Mouse (Mus musculus): ENCODE data around the gene Thoc7. TPM values are rescaled to one million over a fixed set of nuclear protein-coding genes. Genes with fewer than 3 reads are reported as not detected.

Thoc7 gene
- polyA plus RNA-seq, 1 experiment = 13.5 TPM

DNA sequence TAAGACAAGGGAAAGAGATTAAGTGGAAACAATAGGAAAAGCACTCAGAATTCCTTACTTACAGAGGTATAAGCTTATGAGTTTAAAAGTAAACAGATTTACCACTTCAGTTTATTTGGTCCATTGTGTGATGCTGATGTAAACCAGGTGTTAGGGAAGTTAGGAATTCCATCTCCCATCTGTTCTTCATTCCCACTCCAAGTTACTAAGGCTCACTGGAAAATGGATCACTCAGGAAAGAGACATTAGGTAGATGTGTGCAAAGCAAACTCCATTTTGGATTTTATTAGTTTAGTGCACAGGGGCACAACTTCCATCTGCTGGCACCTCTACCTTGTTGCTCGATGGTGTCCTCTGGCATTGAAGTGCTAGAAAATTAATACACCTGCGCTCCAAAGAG is 51.5 kb downstream of the Thoc7 start:
- TF ChIP-seq CTCF (IDR thresholded peaks at IDR 0.05; ENCODE audit: extremely low read depth, insufficient read length, insufficient replicate concordance, low read depth, low read length) (no peak), POLR2A (IDR thresholded peaks at IDR 0.05; ENCODE audit: low read depth, low read length) (no peak)
- WGBS = 77% methylated on average over 2 of the region's 2 CpGs
- no peak overlapping the region for H3K27ac ChIP-seq (ENCODE audit: insufficient read depth, low read depth, low read length)
- no peaks in the 10 kb centered on the region for H3K36me3 ChIP-seq (ENCODE audit: control insufficient read depth, insufficient read depth, low read length)
- H3K4me3 ChIP-seq (ENCODE audit: low read depth, low read length) = no peak overlapping the region
- no peaks in the 10 kb centered on the region for H3K27me3 ChIP-seq (ENCODE audit: control insufficient read depth, insufficient read depth, low read length)
- no peaks in the 10 kb centered on the region for H3K4me1 ChIP-seq (ENCODE audit: control insufficient read depth, insufficient read depth, insufficient read length, low read length)

DNA sequence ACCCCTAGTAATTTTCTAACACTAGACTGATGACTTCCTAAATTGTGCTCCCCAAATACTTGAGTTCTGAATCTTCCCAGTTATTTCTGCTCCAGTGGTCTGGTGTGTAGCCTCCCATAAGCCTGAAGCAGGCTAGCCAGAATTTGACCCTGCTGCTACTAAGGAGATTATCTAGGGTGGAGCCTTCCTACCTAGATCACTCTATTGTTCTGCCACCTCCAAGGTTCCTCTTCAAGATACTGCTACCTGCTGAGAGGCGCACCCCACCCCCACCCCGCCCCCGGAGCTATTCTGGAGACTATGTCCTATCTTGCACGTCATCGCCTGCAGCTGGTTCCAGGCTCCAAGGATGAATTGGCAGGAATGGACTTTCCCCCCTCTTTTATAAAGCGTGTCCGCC is 54.5 kb downstream of the Thoc7 start:
- WGBS = 60% methylated on average over 7 of the region's 7 CpGs
- TF ChIP-seq CTCF (IDR thresholded peaks at IDR 0.05; ENCODE audit: extremely low read depth, insufficient read length, insufficient replicate concordance, low read depth, low read length) = no peak
- no peak for TF ChIP-seq POLR2A (IDR thresholded peaks at IDR 0.05; ENCODE audit: low read depth, low read length)
- H3K36me3 ChIP-seq (ENCODE audit: control insufficient read depth, insufficient read depth, low read length) = no peaks in the 10 kb centered on the region
- H3K4me3 ChIP-seq (ENCODE audit: low read depth, low read length) = no peak overlapping the region
- no peak overlapping the region for H3K27ac ChIP-seq (ENCODE audit: insufficient read depth, low read depth, low read length)
- no peaks in the 10 kb centered on the region for H3K27me3 ChIP-seq (ENCODE audit: control insufficient read depth, insufficient read depth, low read length)
- H3K4me1 ChIP-seq (ENCODE audit: control insufficient read depth, insufficient read depth, insufficient read length, low read length) = no peaks in the 10 kb centered on the region

DNA sequence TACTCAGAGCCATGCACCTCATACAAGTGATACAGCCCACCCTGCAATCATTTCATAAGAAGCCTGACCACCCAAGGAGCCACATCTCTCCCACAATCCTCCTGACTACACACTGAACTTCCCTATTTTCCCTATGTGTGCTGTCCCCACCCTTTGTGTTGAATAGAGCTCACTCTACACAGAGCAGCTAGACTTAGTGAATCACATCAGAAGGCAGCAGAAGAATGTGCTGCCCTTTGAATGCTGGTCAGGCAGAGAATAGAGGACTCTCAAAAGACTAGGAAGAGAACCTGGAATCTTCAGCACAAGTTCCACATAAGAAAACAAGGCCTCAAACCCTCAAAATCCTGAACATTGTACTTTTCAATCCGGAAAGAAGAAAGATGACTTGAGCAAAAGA is 55.2 kb downstream of the Thoc7 start:
- H3K27ac ChIP-seq (ENCODE audit: insufficient read depth, low read depth, low read length) = no peak overlapping the region
- no peak for TF ChIP-seq POLR2A (IDR thresholded peaks at IDR 0.05; ENCODE audit: low read depth, low read length)
- TF ChIP-seq CTCF (IDR thresholded peaks at IDR 0.05; ENCODE audit: extremely low read depth, insufficient read length, insufficient replicate concordance, low read depth, low read length) = no peak
- H3K27me3 ChIP-seq (ENCODE audit: control insufficient read depth, insufficient read depth, low read length) = no peaks in the 10 kb centered on the region; the same call in 1 of the 2 replicates
- 75% methylated on average over 1 of the region's 1 CpGs for WGBS
- H3K4me3 ChIP-seq (ENCODE audit: low read depth, low read length) = no peak overlapping the region
- peaks cover 2% of the 10 kb centered on the region; the same call in 1 of the 2 replicates for H3K4me1 ChIP-seq (ENCODE audit: control insufficient read depth, insufficient read depth, insufficient read length, low read length)
- no peaks in the 10 kb centered on the region for H3K36me3 ChIP-seq (ENCODE audit: control insufficient read depth, insufficient read depth, low read length)

DNA sequence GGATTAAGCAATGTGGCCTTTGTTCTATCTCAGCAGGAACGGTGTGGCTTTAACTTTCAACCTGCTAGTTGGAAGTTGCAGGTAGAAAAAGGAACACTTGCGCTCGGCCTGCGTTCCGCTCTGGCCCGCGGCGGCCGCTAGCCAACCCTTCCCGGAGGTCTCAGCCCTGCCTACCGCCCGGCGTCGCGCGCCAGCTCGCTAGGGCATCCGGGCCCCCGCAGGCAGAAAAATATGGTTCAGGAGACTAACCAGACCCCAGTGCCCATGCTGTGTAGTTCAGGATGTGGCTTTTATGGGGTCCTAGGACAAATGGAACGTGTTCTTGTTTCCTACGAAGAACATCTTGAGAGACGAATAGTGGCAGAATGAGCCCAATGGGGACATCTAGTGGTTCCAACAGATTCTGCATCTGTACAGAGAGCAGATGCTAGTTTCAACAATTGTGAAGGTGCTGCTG is 60.0 kb downstream of the Thoc7 start:
- peaks cover 3% of the 10 kb centered on the region; the same call in 1 of the 2 replicates for H3K4me1 ChIP-seq (ENCODE audit: control insufficient read depth, insufficient read depth, insufficient read length, low read length)
- TF ChIP-seq CTCF (IDR thresholded peaks at IDR 0.05; ENCODE audit: extremely low read depth, insufficient read length, insufficient replicate concordance, low read depth, low read length) = peak; percentile 39; the same call in 1 of the 2 replicates
- TF ChIP-seq POLR2A (IDR thresholded peaks at IDR 0.05; ENCODE audit: low read depth, low read length) = no peak
- H3K27ac ChIP-seq (ENCODE audit: insufficient read depth, low read depth, low read length) = no peak overlapping the region
- H3K36me3 ChIP-seq (ENCODE audit: control insufficient read depth, insufficient read depth, low read length) = no peaks in the 10 kb centered on the region
- no peaks in the 10 kb centered on the region; the same call in 1 of the 2 replicates for H3K27me3 ChIP-seq (ENCODE audit: control insufficient read depth, insufficient read depth, low read length)
- under 1% methylated on average over 22 of the region's 22 CpGs for WGBS
- H3K4me3 ChIP-seq (ENCODE audit: low read depth, low read length) = peak overlapping the region; percentile 63

Other genes starting within 250 kb of the Thoc7 start
- not detected in 2 replicates for gene Gm281, start 47.4 kb downstream of the Thoc7 start, polyA plus RNA-seq (2012; rRNA removed)
- 11.9 and 30.8 TPM in 2 replicates for gene Atxn7, start 412 bp downstream of the Thoc7 start, polyA plus RNA-seq (2012; rRNA removed)
- gene Psmd6, start 159.1 kb upstream of the Thoc7 start, polyA plus RNA-seq (2012; rRNA removed) = 5.3 and 7.5 TPM in 2 replicates
- not detected in 2 replicates for gene Olfr720, start 225.0 kb upstream of the Thoc7 start, polyA plus RNA-seq (2012; rRNA removed)